Mouse (Mus musculus): ENCODE results near the gene Aim2. TPM values are rescaled to one million over a fixed set of nuclear protein-coding genes. Genes with fewer than 3 reads are reported as not detected.

The Aim2 gene
- polyA plus RNA-seq, 1 experiment from 2014 or later: 1.5 TPM

DNA sequence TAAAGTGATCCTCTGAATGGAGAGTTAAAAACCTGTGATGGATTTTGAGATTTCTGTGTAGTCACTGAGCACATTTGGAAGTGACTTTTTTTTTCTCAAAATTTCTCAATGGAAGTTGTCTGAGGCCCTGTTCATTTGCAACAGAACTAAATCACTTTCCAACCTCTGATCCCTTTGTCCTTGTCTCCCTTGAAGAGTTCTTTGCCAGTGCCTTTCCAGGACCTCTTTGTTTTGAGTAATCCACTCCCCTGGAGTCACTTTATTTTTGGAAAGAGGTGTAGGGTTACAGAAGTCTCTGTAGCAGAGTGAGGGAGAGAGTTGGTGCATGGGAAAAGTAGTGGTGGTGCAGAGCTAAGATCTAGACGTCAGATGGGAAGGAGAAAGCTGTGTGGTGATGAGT is 2.2 kb upstream of the Aim2 start:
- Histone ChIP-seq H3K27me3 (no peaks in the 10 kb centered on the region), H3K36me3 (no peaks in the 10 kb centered on the region), H3K9ac (replicated peaks) (no peak overlapping the region), H3K4me3 (replicated peaks) (no peak overlapping the region), H3K4me1 (replicated peaks) (peaks cover 7% of the 10 kb centered on the region; the same call in 1 of the 2 replicates), H3K27ac (no peak overlapping the region), H3K4me2 (no peak overlapping the region), H3K9me3 (no peaks in the 10 kb centered on the region)
- peak; percentile 23; the same call in 1 of the 2 replicates for ATAC-seq (ENCODE audit: insufficient number of reproducible peaks, insufficient read depth, low FRiP score, low TSS enrichment, low read depth)
- 17% methylated on average over 1 of the region's 1 CpGs for WGBS

DNA sequence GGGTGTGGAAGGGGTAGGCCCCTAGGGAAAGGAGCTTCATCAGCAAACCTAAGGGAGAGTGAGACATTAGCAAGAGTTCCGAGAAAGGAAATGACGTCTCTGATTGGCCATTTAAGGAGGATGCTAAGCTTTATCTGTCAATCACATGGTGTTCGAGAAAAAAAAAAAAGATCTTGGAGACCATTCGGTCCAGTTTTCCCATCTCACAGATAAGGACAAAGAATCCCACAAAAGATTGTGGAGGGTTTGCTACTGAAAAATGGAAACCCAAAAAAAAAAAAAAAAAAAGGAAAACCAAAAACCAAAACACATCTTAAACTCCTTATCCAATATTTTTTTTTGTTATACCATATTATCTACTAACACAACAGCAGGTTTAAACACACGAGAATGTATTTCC is 1.5 kb upstream of the Aim2 start:
- Histone ChIP-seq H3K36me3 (no peaks in the 10 kb centered on the region), H3K4me1 (replicated peaks) (peaks cover 7% of the 10 kb centered on the region; the same call in 1 of the 2 replicates), H3K4me2 (no peak overlapping the region), H3K9me3 (no peaks in the 10 kb centered on the region), H3K27ac (no peak overlapping the region), H3K9ac (replicated peaks) (no peak overlapping the region), H3K4me3 (replicated peaks) (no peak overlapping the region), H3K27me3 (no peaks in the 10 kb centered on the region)
- ATAC-seq (ENCODE audit: insufficient number of reproducible peaks, insufficient read depth, low FRiP score, low TSS enrichment, low read depth): no peak
- WGBS: 74% methylated on average over 5 of the region's 5 CpGs

DNA sequence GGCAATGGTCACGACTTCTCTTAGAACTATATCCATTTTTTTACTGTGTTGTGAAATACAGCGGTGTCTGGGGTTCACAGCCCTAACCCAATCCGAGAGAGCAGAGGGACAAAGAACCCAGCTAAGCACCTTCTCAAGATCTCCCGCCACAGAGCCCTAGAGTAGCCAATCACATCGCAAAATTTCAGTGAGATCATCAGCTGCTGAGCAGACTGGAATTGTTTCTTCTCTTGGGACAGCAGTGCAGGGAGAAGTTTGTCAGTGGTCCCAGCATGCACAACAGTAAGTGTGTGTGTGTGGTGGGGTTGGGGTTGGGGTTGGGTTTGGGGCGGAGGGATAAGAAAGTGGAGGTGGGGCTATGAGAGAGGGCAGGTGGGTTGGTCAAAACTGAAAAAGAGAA is 733 bp upstream of the Aim2 start:
- no peaks in the 10 kb centered on the region for H3K36me3 ChIP-seq
- H3K9ac ChIP-seq (replicated peaks): peak overlapping the region; percentile 23; the same call in 1 of the 2 replicates
- H3K9me3 ChIP-seq: no peaks in the 10 kb centered on the region
- H3K27ac ChIP-seq: no peak overlapping the region
- H3K4me1 ChIP-seq (replicated peaks): peaks cover 7% of the 10 kb centered on the region; the same call in 1 of the 2 replicates
- peak overlapping the region; percentile 28 for H3K4me3 ChIP-seq (replicated peaks)
- ATAC-seq (ENCODE audit: insufficient number of reproducible peaks, insufficient read depth, low FRiP score, low TSS enrichment, low read depth): peak; percentile 60; the same call in 1 of the 2 replicates
- WGBS: 7% methylated on average over 6 of the region's 6 CpGs
- H3K27me3 ChIP-seq: no peaks in the 10 kb centered on the region
- H3K4me2 ChIP-seq: peak overlapping the region; percentile 54

DNA sequence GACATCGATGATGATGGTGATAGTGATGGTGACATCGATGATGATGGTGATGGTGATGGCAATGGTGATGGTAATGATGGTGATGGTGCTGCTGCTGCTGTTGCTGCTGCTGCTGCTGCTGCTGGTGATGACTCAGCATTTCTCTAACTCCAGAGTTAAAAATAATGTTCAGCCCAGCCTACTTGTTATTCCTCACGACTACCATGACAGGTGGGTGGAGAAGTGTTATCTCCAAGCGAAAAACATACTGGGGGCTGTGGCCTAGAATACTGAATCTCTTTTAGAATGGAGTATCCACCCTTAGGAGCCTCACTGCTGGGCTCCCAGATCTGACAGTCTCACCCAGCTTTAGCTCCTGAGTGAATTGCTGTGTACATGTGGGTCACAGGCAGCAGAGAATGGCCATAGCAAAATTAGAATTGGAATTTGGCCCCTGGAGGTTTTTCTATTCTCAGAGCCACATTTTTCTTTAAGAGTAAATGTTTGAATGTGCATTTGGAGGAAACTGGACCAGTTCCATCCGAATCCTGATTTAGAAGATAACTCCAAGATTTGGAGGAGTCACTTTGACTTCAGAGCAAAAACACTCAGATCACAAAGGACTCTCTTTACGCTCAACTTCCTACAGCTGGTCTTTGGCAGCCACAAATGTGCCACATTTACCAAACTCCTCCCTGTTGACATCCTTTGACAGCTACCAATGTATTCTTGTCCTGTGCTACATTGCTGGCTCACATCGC is 4.6 kb downstream of the Aim2 start:
- no peak overlapping the region for H3K4me3 ChIP-seq (replicated peaks)
- no peak overlapping the region for H3K9ac ChIP-seq (replicated peaks)
- H3K27ac ChIP-seq: no peak overlapping the region
- peaks cover 3% of the 10 kb centered on the region; the same call in 1 of the 2 replicates for H3K4me1 ChIP-seq (replicated peaks)
- no peak overlapping the region for H3K4me2 ChIP-seq
- no peaks in the 10 kb centered on the region for H3K9me3 ChIP-seq
- no peaks in the 10 kb centered on the region for H3K27me3 ChIP-seq
- WGBS: 78% methylated on average over 7 of the region's 7 CpGs
- ATAC-seq (ENCODE audit: insufficient number of reproducible peaks, insufficient read depth, low FRiP score, low TSS enrichment, low read depth): no peak
- no peaks in the 10 kb centered on the region for H3K36me3 ChIP-seq

DNA sequence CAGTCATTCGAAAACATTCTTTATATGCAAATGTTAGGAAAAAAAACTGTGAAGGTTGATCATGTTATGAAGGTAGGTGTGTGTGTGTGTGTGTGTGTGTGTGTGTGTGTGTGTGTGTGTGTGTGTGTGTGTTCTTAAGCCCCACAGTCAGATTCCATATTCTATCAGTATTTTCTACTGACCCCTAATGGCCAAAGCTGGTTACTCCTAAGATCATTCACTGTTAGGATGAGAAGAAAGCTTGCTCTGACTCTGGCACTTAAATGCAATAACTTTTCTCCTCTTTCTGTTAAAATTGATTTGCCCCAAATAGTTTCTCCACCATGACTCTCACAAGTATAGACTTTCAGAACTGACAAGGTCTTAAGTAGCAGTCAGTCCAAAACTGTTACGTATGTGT is 6.0 kb downstream of the Aim2 start:
- no peaks in the 10 kb centered on the region for H3K27me3 ChIP-seq
- no peak overlapping the region for H3K4me3 ChIP-seq (replicated peaks)
- 96% methylated on average over 2 of the region's 2 CpGs for WGBS
- no peaks in the 10 kb centered on the region for H3K4me1 ChIP-seq (replicated peaks)
- no peak overlapping the region for H3K9ac ChIP-seq (replicated peaks)
- H3K4me2 ChIP-seq: no peak overlapping the region
- ATAC-seq (ENCODE audit: insufficient number of reproducible peaks, insufficient read depth, low FRiP score, low TSS enrichment, low read depth): no peak
- no peaks in the 10 kb centered on the region for H3K9me3 ChIP-seq
- H3K27ac ChIP-seq: no peak overlapping the region
- H3K36me3 ChIP-seq: no peaks in the 10 kb centered on the region

DNA sequence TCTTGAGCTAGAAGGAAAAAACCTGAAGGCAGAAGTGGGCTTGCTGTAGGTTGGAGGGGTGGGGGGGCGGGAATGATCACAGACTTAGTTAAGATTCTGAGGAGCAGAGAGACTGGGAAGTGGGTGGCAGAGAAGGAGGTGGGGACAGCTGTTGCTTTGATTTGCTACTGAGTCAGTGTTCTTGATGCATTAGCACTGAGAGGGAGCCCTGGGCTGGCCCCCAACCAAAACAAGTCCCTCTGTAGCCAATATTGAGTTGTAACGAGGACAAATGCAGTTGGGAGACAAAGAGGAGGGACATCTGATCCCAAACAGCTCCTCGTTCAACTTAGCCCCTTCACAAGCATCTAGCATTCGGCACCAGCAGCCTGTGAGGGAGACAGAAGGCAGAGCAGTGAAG is 7.1 kb downstream of the Aim2 start:
- 46% methylated on average over 4 of the region's 4 CpGs for WGBS
- Histone ChIP-seq H3K9ac (replicated peaks) (no peak overlapping the region), H3K27ac (no peak overlapping the region), H3K36me3 (no peaks in the 10 kb centered on the region), H3K4me3 (replicated peaks) (no peak overlapping the region), H3K27me3 (no peaks in the 10 kb centered on the region), H3K4me2 (no peak overlapping the region), H3K9me3 (no peaks in the 10 kb centered on the region), H3K4me1 (replicated peaks) (no peaks in the 10 kb centered on the region)
- ATAC-seq (ENCODE audit: insufficient number of reproducible peaks, insufficient read depth, low FRiP score, low TSS enrichment, low read depth): no peak

DNA sequence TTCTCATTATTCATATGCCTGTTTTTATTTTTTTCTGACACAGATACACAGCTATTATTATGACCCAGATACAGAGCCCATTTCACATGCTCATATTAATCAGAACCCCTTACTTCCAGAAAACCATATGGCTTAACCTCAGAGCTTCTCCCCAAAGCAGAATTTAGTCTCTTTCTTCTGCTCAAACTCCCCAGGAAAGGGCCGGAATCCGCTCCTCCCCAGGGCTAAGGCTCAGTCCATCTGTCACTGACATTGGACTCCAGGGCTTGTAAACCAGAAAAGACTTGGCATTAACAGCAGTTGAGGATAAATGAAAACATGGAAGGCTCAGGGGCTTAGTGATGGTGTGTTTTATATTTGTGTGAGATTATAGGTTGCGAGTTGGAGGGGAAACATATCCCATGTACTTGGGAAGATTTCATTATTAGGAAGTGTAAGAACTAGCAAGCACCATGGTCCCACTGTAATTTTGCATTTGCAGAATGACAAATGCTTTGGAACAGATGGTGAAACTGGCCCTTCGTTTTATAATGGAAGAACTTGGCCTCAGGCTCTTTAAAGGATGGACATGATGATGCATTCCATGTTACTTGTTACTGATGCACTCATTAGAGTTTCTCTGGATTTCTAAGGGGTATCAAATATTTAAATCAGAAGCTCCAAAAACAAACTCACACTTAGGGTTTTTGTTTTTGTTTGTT is 9.1 kb downstream of the Aim2 start:
- Histone ChIP-seq H3K4me1 (replicated peaks) (no peaks in the 10 kb centered on the region), H3K27ac (no peak overlapping the region), H3K27me3 (peaks cover 4% of the 10 kb centered on the region), H3K4me2 (no peak overlapping the region), H3K36me3 (no peaks in the 10 kb centered on the region), H3K9ac (replicated peaks) (no peak overlapping the region), H3K9me3 (no peaks in the 10 kb centered on the region), H3K4me3 (replicated peaks) (no peak overlapping the region)
- WGBS: 71% methylated on average over 4 of the region's 4 CpGs
- ATAC-seq (ENCODE audit: insufficient number of reproducible peaks, insufficient read depth, low FRiP score, low TSS enrichment, low read depth): no peak

DNA sequence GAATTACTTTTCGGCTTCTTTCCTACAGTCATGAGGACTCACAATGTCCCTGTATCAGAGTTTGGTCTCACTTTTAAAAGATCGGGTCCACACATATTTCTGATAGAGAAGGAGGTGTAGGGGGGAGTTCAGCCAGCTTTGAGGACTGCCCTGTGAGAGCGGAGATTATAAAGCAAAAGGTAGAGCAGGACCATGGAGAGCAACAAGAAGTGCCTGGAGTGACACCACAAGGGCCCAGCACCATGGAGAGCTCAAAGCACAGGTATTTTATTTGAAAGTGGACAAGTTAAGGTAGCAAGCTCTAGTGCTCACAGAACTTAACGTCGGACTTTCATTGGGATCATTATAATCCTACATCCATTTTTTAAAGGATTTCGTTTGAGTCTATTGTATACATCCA is 11.0 kb downstream of the Aim2 start:
- no peaks in the 10 kb centered on the region for H3K36me3 ChIP-seq
- no peaks in the 10 kb centered on the region for H3K9me3 ChIP-seq
- H3K4me3 ChIP-seq (replicated peaks): no peak overlapping the region
- WGBS: 24% methylated on average over 6 of the region's 6 CpGs
- no peak overlapping the region for H3K4me2 ChIP-seq
- no peak overlapping the region for H3K27ac ChIP-seq
- peak; percentile 52; the same call in 1 of the 2 replicates for ATAC-seq (ENCODE audit: insufficient number of reproducible peaks, insufficient read depth, low FRiP score, low TSS enrichment, low read depth)
- peaks cover 23% of the 10 kb centered on the region for H3K27me3 ChIP-seq
- no peak overlapping the region for H3K9ac ChIP-seq (replicated peaks)
- peaks cover 8% of the 10 kb centered on the region for H3K4me1 ChIP-seq (replicated peaks)

DNA sequence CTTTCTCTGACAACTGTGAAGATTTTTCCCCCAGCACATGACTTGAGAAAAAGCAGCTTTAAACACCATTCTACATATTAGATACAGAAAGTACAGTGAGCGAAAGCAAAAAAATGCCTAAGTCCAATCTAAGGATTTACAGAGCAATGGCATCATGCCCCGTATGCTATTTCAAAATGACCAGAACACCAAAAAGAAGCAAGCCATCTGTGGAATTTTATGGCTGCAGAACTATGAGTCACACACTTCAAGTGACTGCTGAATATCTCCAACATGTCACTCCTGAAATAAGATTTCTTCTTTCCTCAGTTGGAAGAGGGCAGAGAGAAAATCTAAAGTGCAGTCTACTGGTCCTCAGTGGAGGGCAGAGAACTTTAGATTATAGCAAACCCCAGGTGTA is 12.8 kb downstream of the Aim2 start:
- ATAC-seq (ENCODE audit: insufficient number of reproducible peaks, insufficient read depth, low FRiP score, low TSS enrichment, low read depth): no peak
- H3K27ac ChIP-seq: no peak overlapping the region
- no peak overlapping the region for H3K4me2 ChIP-seq
- H3K27me3 ChIP-seq: peaks cover 41% of the 10 kb centered on the region
- H3K9ac ChIP-seq (replicated peaks): no peak overlapping the region
- no peak overlapping the region for H3K4me3 ChIP-seq (replicated peaks)
- no peaks in the 10 kb centered on the region for H3K9me3 ChIP-seq
- H3K36me3 ChIP-seq: no peaks in the 10 kb centered on the region
- peaks cover 21% of the 10 kb centered on the region for H3K4me1 ChIP-seq (replicated peaks)
- 76% methylated on average over 2 of the region's 2 CpGs for WGBS

DNA sequence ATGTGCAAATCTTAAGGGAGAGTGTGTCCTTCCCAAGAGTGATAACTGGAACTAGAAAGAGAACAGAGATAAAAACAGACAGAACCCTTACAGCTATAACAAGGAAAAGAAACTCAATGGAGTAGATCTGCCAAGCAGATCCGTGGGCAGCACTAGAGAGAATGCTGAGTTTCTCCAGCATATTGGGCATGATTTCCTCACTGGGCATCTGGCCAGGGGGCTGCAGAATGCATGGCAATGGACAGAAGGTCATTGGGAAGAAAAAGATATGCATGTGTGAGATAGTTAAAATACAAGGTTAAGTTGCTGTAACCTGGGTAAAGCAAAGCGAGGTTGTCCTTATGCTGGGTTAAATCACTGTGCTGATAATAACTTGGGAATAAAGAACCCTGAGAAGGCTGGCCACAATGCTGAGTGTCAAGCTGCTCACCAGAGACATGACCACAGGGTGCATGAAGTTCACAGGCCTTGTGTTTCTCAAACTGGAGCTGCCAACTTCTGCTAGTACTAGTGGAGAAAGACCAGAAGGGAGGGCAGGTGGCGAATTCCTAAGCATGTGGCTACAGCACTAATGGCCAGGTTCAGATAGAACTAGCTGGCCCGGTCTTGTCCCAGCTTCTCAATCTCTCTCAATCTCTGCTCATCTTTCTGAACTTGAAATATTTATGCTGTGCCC is 13.6 kb downstream of the Aim2 start:
- 82% methylated on average over 4 of the region's 4 CpGs for WGBS
- peaks cover 21% of the 10 kb centered on the region for H3K4me1 ChIP-seq (replicated peaks)
- H3K27me3 ChIP-seq: peaks cover 47% of the 10 kb centered on the region
- no peak overlapping the region for H3K4me3 ChIP-seq (replicated peaks)
- no peak overlapping the region for H3K4me2 ChIP-seq
- H3K9ac ChIP-seq (replicated peaks): no peak overlapping the region
- no peak for ATAC-seq (ENCODE audit: insufficient number of reproducible peaks, insufficient read depth, low FRiP score, low TSS enrichment, low read depth)
- H3K27ac ChIP-seq: no peak overlapping the region
- H3K9me3 ChIP-seq: no peaks in the 10 kb centered on the region
- H3K36me3 ChIP-seq: no peaks in the 10 kb centered on the region

DNA sequence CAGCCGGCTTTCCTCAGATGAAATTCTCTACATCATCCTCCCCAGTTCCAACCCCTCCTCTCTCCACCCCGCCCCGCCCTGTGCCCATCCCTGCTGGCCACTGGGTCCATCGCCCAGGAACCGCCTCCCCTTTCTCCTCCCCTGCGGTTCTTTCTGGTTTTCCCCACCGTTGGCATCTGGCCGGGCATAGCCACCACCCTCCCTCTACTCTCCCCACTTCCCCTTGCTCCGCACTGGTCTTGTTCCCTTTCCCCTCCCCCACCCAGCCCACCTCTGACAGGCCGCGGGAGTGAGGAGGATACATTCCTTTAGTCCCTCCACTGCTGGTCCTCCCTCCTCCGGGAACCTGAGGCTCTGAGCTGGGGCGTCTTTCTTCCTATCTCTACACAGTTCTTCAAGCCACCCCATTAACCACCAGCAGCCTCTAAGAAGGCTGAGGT is 15.3 kb downstream of the Aim2 start:
- peak; percentile 44; the same call in 1 of the 2 replicates for ATAC-seq (ENCODE audit: insufficient number of reproducible peaks, insufficient read depth, low FRiP score, low TSS enrichment, low read depth)
- Histone ChIP-seq H3K27me3 (peaks cover 59% of the 10 kb centered on the region), H3K4me3 (replicated peaks) (no peak overlapping the region), H3K9ac (replicated peaks) (no peak overlapping the region), H3K4me1 (replicated peaks) (peaks cover 21% of the 10 kb centered on the region), H3K9me3 (no peaks in the 10 kb centered on the region), H3K27ac (no peak overlapping the region), H3K4me2 (peak overlapping the region; percentile 95; the same call in 1 of the 2 replicates), H3K36me3 (no peaks in the 10 kb centered on the region)
- 1% methylated on average over 11 of the region's 13 CpGs for WGBS

Measured in limb, embryonic 12.5 days (tissue).